Mouse (Mus musculus) neural tube, embryonic 14.5 days (tissue): ENCODE measurements around the gene Zfp202. TPM values are rescaled to one million over a fixed set of nuclear protein-coding genes. Genes with fewer than 3 reads are reported as not detected.

Source experiments
- ATAC-seq: fragments of 200-750 bp; cut with Nextera tagmentation; 2 replicates; pipeline ENCODE4 v1.8.0; 2017; ENCODE audit warnings: low read depth, mild to moderate bottlenecking, moderate TSS enrichment, moderate library complexity
- H3K27ac ChIP-seq: fragments of 300-500 bp; sonication (generic); 2 replicates; pipeline ENCODE4 v1.5.1; 2014; ENCODE audit warnings: low read depth, mild to moderate bottlenecking, control low read depth, low read length, moderate library complexity, mixed read lengths
- H3K27me3 ChIP-seq: fragments of 300-500 bp; sonication (generic); 2 replicates; pipeline ENCODE4 v1.6.1; 2014; ENCODE audit warnings: low read length; ENCODE audit not compliant: control insufficient read depth, insufficient read depth
- H3K36me3 ChIP-seq: fragments of 300-500 bp; sonication (generic); 2 replicates; pipeline ENCODE4 v1.6.1; 2014; ENCODE audit warnings: low read length, mixed read lengths; ENCODE audit not compliant: control insufficient read depth, insufficient read depth
- H3K4me1 ChIP-seq: fragments of 300-500 bp; sonication (generic); 2 replicates; pipeline ENCODE4 v1.6.1; 2014; ENCODE audit warnings: low read length; ENCODE audit not compliant: control insufficient read depth, insufficient read depth
- H3K4me2 ChIP-seq: fragments of 300-500 bp; sonication (generic); 2 replicates; pipeline ENCODE4 v1.6.1; 2014; ENCODE audit warnings: mild to moderate bottlenecking, low read depth, low read length, control low read depth
- H3K4me3 ChIP-seq: fragments of 300-500 bp; sonication (generic); 2 replicates; pipeline ENCODE4 v1.5.1; 2014; ENCODE audit warnings: low read depth, low read length, control low read depth, mixed read lengths
- H3K9ac ChIP-seq: fragments of 300-500 bp; sonication (generic); replicated peaks from 2 replicates; pipeline ENCODE4 v1.6.1; 2014; ENCODE audit warnings: low read depth, mild to moderate bottlenecking, control low read depth, low read length, mixed read lengths
- H3K9me3 ChIP-seq: fragments of 300-500 bp; sonication (generic); 2 replicates; pipeline ENCODE4 v1.6.1; 2016; ENCODE audit warnings: low read length; ENCODE audit not compliant: control insufficient read depth
- WGBS: fragments of 180-500 bp; shearing (Covaris S2); extraction: QIAGEN DNeasy Blood & Tissue Kit; methylation state at CpG from one replicate; pipeline ENCODE4 v1.1.7; 2014; 5-methylcytosine and 5-hydroxymethylcytosine counted together
- polyA plus RNA-seq: library from polyadenylated mRNA; unstranded; fragments of >200 nt; fragmentation: Nextera tagmentation; extraction: Ambion mirVana; gene quantifications from 2 replicates; pipeline ENCODE4 v1.2.1, GENCODE M21; 2014

Gene Zfp202
- polyA plus RNA-seq, 1 experiment from 2014 or later: 13.4 TPM

GRCm38 (mm10) chr9:40206546-40206950 lies 14.4 kb downstream of the Zfp202 start:
- Histone ChIP-seq H3K9ac (no peak overlapping the region), H3K36me3 (peaks cover 33% of the 10 kb centered on the region), H3K9me3 (no peaks in the 10 kb centered on the region), H3K27me3 (no peaks in the 10 kb centered on the region), H3K4me2 (no peak overlapping the region), H3K4me1 (no peaks in the 10 kb centered on the region), H3K27ac (no peak overlapping the region), H3K4me3 (no peak overlapping the region)
- no peak for ATAC-seq
- WGBS: 69% methylated on average over 5 of the region's 5 CpGs

DNA sequence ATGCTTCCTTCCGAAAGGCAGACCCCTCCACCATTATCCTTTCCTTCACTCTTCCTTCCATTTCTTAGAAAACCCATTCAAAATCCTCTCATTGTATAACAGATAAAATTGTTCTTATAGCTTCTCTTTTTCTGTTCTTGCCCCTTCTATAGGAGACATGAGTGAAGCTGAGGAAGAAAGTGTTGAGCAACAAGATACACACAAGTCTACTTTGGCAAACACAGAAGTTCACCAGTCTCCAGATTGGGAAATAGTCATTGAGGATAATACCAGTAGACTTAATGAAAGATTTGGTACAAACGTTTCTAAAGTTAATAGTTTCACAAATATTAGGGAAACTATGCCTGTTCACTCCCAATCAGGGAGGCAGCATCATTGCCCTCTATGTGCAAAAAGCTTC lies 18.6 kb downstream of the Zfp202 start:
- no peak overlapping the region for H3K27ac ChIP-seq
- WGBS: 89% methylated on average over 2 of the region's 2 CpGs
- peaks cover 36% of the 10 kb centered on the region for H3K36me3 ChIP-seq
- ATAC-seq: no peak
- no peaks in the 10 kb centered on the region for H3K4me1 ChIP-seq
- H3K9ac ChIP-seq: no peak overlapping the region
- no peaks in the 10 kb centered on the region for H3K27me3 ChIP-seq
- no peaks in the 10 kb centered on the region for H3K9me3 ChIP-seq
- H3K4me3 ChIP-seq: no peak overlapping the region
- no peak overlapping the region for H3K4me2 ChIP-seq

- Histone ChIP-seq H3K36me3 (peaks cover 25% of the 10 kb centered on the region), H3K9me3 (no peaks in the 10 kb centered on the region), H3K4me3 (no peak overlapping the region), H3K4me2 (no peak overlapping the region), H3K27ac (no peak overlapping the region), H3K9ac (no peak overlapping the region), H3K27me3 (no peaks in the 10 kb centered on the region), H3K4me1 (no peaks in the 10 kb centered on the region)
- 95% methylated on average over 5 of the region's 5 CpGs for WGBS
- no peak for ATAC-seq
Measured at GRCm38 (mm10) chr9:40214058-40214457, 21.9 kb downstream of the Zfp202 start.

- WGBS: 76% methylated on average over 4 of the region's 4 CpGs
- Histone ChIP-seq H3K4me1 (no peaks in the 10 kb centered on the region), H3K4me3 (no peak overlapping the region), H3K27ac (no peak overlapping the region), H3K4me2 (no peak overlapping the region), H3K9me3 (no peaks in the 10 kb centered on the region), H3K27me3 (no peaks in the 10 kb centered on the region), H3K36me3 (peaks cover 2% of the 10 kb centered on the region; the same call in 1 of the 2 replicates), H3K9ac (no peak overlapping the region)
- no peak for ATAC-seq
Measured at GRCm38 (mm10) chr9:40216651-40217050, 24.5 kb downstream of the Zfp202 start.

- ATAC-seq: no peak
- Histone ChIP-seq H3K36me3 (no peaks in the 10 kb centered on the region), H3K9me3 (no peaks in the 10 kb centered on the region), H3K27me3 (no peaks in the 10 kb centered on the region), H3K9ac (no peak overlapping the region), H3K27ac (no peak overlapping the region), H3K4me2 (no peak overlapping the region), H3K4me1 (no peaks in the 10 kb centered on the region), H3K4me3 (no peak overlapping the region)
- 75% methylated on average over 4 of the region's 4 CpGs for WGBS
Measured at GRCm38 (mm10) chr9:40224289-40224688, 32.2 kb downstream of the Zfp202 start.

DNA sequence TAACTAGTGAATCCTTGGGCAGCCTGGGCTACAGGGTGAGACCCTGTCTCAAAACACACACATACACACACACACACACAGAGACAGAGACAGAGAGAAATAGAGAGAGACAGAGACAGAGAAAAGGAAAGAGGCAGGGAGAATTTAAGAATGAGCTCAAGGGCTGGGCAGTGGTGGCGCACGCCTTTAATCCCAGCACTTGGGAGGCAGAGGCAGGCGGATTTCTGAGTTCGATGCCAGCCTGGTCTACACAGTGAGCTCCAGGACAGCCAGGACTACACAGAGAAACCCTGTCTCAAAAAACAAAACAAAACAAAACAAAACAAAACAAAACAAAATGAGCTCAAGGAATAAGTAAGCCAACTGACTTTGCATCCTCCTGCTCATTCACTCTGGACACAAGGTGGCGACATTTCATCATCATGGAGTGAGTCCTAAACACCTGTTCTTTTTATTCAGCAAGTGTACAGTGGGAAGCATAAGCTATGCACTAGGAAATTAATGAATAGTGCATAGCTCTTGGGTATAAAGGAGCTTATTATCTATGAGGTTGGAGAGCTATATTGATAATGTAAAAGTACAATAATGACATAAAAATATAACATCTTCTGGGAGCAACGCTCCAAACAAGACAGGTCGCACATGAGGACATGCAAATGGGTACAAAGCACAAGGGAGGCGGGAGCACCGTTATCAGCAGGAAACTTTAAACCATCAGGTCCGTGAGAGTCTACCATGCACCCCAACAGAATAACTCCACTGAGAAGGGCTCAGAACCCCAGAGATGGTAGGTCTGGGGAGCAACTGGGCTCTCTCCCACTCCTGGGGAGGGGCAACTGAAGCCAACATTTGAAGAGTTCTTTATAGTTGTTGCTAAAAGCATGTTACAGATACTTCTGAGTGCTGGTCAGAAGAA lies 36.0 kb downstream of the Zfp202 start:
- no peaks in the 10 kb centered on the region for H3K36me3 ChIP-seq
- ATAC-seq: peak; percentile 87
- H3K9ac ChIP-seq: no peak overlapping the region
- H3K4me1 ChIP-seq: no peaks in the 10 kb centered on the region
- 67% methylated on average over 10 of the region's 10 CpGs for WGBS
- H3K9me3 ChIP-seq: no peaks in the 10 kb centered on the region; the same call in 1 of the 2 replicates
- H3K27ac ChIP-seq: no peak overlapping the region
- no peaks in the 10 kb centered on the region for H3K27me3 ChIP-seq
- no peak overlapping the region for H3K4me2 ChIP-seq
- no peak overlapping the region for H3K4me3 ChIP-seq

- Histone ChIP-seq H3K4me3 (no peak overlapping the region), H3K27ac (no peak overlapping the region), H3K36me3 (no peaks in the 10 kb centered on the region), H3K27me3 (no peaks in the 10 kb centered on the region), H3K4me2 (no peak overlapping the region), H3K9me3 (no peaks in the 10 kb centered on the region; the same call in 1 of the 2 replicates), H3K9ac (no peak overlapping the region), H3K4me1 (no peaks in the 10 kb centered on the region)
- WGBS: 65% methylated on average over 6 of the region's 6 CpGs
- no peak for ATAC-seq
Measured at GRCm38 (mm10) chr9:40228804-40229331, 36.8 kb downstream of the Zfp202 start.

DNA sequence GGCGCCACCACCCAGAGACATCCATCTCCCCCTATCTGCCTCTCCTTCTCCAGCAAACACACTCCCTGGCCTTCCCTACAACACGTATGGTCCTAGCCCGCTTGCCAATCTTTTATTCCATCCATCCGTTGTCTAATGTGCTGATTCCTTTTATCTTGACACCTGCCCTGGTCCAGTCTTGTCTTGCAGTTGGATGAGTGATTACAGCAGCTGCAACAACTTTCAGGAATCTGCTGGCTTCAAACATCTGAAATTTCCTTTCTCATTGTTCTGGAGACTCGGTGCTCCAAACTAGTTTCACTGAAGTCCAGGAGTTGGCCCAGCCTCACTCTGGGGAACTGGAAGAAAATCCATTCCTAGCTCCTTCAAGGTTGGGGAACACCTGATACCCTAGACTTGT lies 37.4 kb downstream of the Zfp202 start:
- Histone ChIP-seq H3K9ac (no peak overlapping the region), H3K27ac (no peak overlapping the region), H3K27me3 (no peaks in the 10 kb centered on the region), H3K4me2 (no peak overlapping the region), H3K9me3 (no peaks in the 10 kb centered on the region; the same call in 1 of the 2 replicates), H3K4me3 (no peak overlapping the region), H3K4me1 (no peaks in the 10 kb centered on the region), H3K36me3 (no peaks in the 10 kb centered on the region)
- 74% methylated on average over 5 of the region's 5 CpGs for WGBS
- ATAC-seq: no peak

DNA sequence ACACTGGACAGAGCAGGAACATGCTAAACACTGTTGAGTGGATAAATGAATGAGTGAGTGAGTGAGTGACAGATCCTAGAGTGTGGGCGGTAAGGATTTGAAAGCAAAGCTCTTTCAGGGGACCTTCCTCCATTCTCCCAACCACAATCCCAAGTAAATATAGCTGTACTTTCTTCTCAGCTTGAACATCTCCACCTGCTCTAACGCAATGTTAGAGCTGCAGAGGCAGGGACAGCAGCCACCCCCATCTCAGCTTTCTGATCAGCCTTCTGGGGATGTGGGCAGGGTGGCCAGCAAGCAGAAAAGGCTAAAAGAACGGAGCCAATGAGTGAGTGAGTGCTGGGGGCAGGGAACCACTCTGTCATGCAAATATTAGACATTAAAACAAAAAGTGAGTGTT lies 38.9 kb downstream of the Zfp202 start:
- WGBS: 89% methylated on average over 3 of the region's 3 CpGs
- no peak overlapping the region for H3K27ac ChIP-seq
- H3K4me2 ChIP-seq: no peak overlapping the region
- no peaks in the 10 kb centered on the region for H3K36me3 ChIP-seq
- H3K4me1 ChIP-seq: no peaks in the 10 kb centered on the region
- no peak for ATAC-seq
- no peaks in the 10 kb centered on the region for H3K27me3 ChIP-seq
- H3K9me3 ChIP-seq: no peaks in the 10 kb centered on the region; the same call in 1 of the 2 replicates
- H3K4me3 ChIP-seq: no peak overlapping the region
- H3K9ac ChIP-seq: no peak overlapping the region
